Mouse (Mus musculus) heart, embryonic 16.5 days (tissue): ENCODE results near the gene Platr25. TPM values are rescaled to one million over a fixed set of nuclear protein-coding genes. Genes with fewer than 3 reads are reported as not detected.
"Not testable (repeated sequence)": the region's sequence is repeated elsewhere in the genome, so short reads cannot be mapped to it uniquely, and the experiment has no call there.

ENCODE experiments used
- ATAC-seq: fragments of 200-750 bp; cut with Nextera tagmentation; replicated peaks from 2 replicates; pipeline ENCODE4 v1.8.0; 2017; ENCODE audit warnings: moderate number of reproducible peaks; ENCODE audit not compliant: insufficient read depth, low FRiP score; ENCODE audit errors: extremely low read depth
- H3K27ac ChIP-seq: fragments of 300-500 bp; sonication (generic); 2 replicates; pipeline ENCODE4 v1.5.1; 2014; ENCODE audit warnings: mild to moderate bottlenecking, low read length, control low read depth, moderate library complexity
- H3K27me3 ChIP-seq: fragments of 300-500 bp; sonication (generic); 2 replicates; pipeline ENCODE4 v1.6.1; 2014; ENCODE audit warnings: low read length, mixed read lengths; ENCODE audit not compliant: control insufficient read depth, insufficient read depth
- H3K36me3 ChIP-seq: fragments of 300-500 bp; sonication (generic); 2 replicates; pipeline ENCODE4 v1.6.1; 2014; ENCODE audit not compliant: control insufficient read depth, insufficient read depth
- H3K4me1 ChIP-seq: fragments of 300-500 bp; sonication (generic); 2 replicates; pipeline ENCODE4 v1.6.1; 2014; ENCODE audit warnings: low read length, mixed read lengths; ENCODE audit not compliant: control insufficient read depth, insufficient read depth
- H3K4me2 ChIP-seq: fragments of 300-500 bp; sonication (generic); 2 replicates; pipeline ENCODE4 v1.6.1; 2014; ENCODE audit warnings: low read depth, mild to moderate bottlenecking, control low read depth, low read length
- H3K4me3 ChIP-seq: fragments of 300-500 bp; sonication (generic); 2 replicates; pipeline ENCODE4 v1.5.1; 2014; ENCODE audit warnings: mild to moderate bottlenecking, control low read depth, low read length
- H3K9ac ChIP-seq: fragments of 300-500 bp; sonication (generic); 2 replicates; pipeline ENCODE4 v1.6.1; 2014; ENCODE audit warnings: low read length, control low read depth
- H3K9me3 ChIP-seq: fragments of 300-500 bp; sonication (generic); replicated peaks from 2 replicates; pipeline ENCODE4 v1.6.1; 2016; ENCODE audit warnings: low read length; ENCODE audit not compliant: control insufficient read depth
- WGBS: fragments of 180-500 bp; shearing (Covaris S2); extraction: QIAGEN DNeasy Blood & Tissue Kit; methylation state at CpG from one replicate; pipeline ENCODE4 v1.1.7; 2014; 5-methylcytosine and 5-hydroxymethylcytosine counted together
- polyA plus RNA-seq: library from polyadenylated mRNA; unstranded; fragments of >200 nt; fragmentation: Nextera tagmentation; extraction: Ambion mirVana; gene quantifications from 2 replicates; pipeline ENCODE4 v1.2.1, GENCODE M21; 2015

Gene Platr25
- polyA plus RNA-seq = 12.7 and 14.3 TPM in 2 replicates

- H3K4me3 ChIP-seq = peak within 1 kb of the TSS; percentile 64
- not testable (repeated sequence) for H3K27ac ChIP-seq, H3K27me3 ChIP-seq, H3K36me3 ChIP-seq, H3K4me1 ChIP-seq, H3K9me3 ChIP-seq
- H3K4me2 ChIP-seq = peak within 1 kb of the TSS; percentile 66
- whole genome bisulfite sequencing = 7% methylated on average over 20 of the region's 20 CpGs
- peak; percentile 89 for ATAC-seq
- peak within 1 kb of the TSS; percentile 67 for H3K9ac ChIP-seq
Measured at GRCm38 (mm10) chr13:62760432-62761415, at the start of gene Platr25. Platr25 (minus strand) TSS chr13:62760709.

DNA sequence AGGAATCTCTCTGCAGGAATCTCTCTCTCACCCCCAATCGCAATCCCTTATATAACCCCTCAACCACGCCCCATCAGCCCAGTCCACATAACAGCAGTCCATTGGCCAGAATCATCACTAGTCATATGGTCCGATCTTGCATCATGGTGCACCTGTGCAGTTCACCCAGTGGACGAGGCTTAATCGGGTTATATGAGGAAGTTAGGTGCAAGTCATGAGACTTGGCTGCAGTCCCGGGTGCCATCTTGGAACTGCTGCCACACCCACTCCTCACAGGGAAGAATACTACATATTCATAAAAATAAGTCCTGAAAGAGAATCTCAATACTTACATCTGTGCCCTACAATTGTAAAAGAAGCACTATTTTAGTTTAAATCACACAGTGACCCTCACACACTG, 47.5 kb upstream of the Platr25 start:
- H3K4me3 ChIP-seq, ATAC-seq, H3K9ac ChIP-seq, H3K27me3 ChIP-seq, H3K4me1 ChIP-seq, H3K9me3 ChIP-seq, H3K27ac ChIP-seq, H3K36me3 ChIP-seq, H3K4me2 ChIP-seq: not testable (repeated sequence)
- 82% methylated on average over 6 of the region's 6 CpGs for WGBS

DNA sequence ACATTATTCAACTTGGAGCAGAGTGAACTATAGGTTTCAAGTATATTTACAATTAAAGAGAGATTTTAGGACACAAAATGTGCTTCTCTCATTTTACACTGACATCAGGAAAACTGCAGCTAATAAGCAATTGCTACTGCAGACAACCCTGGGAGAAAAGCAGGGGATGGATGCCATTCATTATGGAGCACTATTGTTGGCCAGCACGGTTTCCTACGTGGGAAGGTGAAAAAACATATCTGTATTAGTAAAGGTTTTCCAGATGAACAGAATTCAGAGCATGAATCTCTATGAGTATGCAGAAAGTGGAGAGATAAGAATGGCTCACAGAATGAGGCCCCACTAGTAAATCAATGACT, 25.6 kb upstream of the Platr25 start:
- H3K27ac ChIP-seq, H3K36me3 ChIP-seq, H3K9me3 ChIP-seq, H3K4me1 ChIP-seq, H3K27me3 ChIP-seq, ATAC-seq: not testable (repeated sequence)
- Histone ChIP-seq H3K4me3 (peak overlapping the region; percentile 69), H3K9ac (peak overlapping the region; percentile 61), H3K4me2 (peak overlapping the region; percentile 63)
- 49% methylated on average over 2 of the region's 2 CpGs for WGBS

GRCm38 (mm10) chr13:62785199-62786134, 25.0 kb upstream of the Platr25 start, which contains the start of gene Gm5141:
Gm5141 (minus strand) TSS chr13:62785808.
- not testable (repeated sequence) for H3K27me3 ChIP-seq, H3K36me3 ChIP-seq, H3K9me3 ChIP-seq, H3K27ac ChIP-seq, H3K4me1 ChIP-seq
- H3K4me2 ChIP-seq = peak within 1 kb of the TSS; percentile 76
- ATAC-seq = peak; percentile 96
- peak within 1 kb of the TSS; percentile 69 for H3K4me3 ChIP-seq
- WGBS = 6% methylated on average over 19 of the region's 23 CpGs
- H3K9ac ChIP-seq = peak within 1 kb of the TSS; percentile 74

DNA sequence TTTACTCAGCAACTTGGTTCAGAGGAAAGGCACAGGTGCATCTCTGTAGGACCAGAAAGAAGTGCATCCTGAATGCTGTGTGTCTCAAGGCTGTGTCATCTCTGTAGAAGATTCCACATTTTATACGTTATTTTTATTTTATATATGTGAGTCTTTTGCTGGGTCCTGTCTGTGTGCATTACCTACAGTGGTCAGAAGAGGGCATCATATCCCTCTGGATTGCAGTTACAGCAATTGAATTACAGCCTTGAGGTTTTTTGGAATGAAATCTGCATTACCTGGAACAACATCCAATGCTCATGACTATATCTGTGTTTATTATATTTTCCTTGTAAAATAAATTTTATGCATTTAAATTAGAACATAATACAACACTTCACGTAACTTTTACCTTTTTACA, 3.3 kb upstream of the Platr25 start:
- H3K9ac ChIP-seq, H3K27ac ChIP-seq, ATAC-seq, H3K4me2 ChIP-seq, H3K27me3 ChIP-seq, H3K36me3 ChIP-seq, H3K4me3 ChIP-seq, H3K4me1 ChIP-seq, H3K9me3 ChIP-seq: not testable (repeated sequence)
- 61% methylated on average over 2 of the region's 2 CpGs for WGBS

DNA sequence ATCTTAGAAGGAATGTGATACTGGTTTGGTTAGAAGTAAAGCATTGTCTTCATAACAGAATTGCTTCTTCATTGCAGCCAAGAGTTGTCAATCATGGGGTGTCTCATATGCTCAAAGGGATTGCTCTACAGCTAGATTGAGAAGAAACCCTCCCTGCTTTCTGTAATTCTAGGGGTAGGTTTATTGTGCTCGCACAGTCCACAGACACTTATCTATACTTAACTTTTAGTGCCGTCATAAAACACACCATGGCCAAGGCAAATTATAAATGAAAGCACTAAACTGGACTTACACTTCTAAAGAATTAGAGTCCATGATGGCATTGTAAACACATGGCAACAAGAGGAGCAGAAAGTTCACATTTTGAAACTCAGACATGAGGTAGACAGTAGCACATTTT, 27.2 kb downstream of the Platr25 start:
- Histone ChIP-seq H3K4me1 (no peaks in the 10 kb centered on the region), H3K27ac (no peak overlapping the region)

GRCm38 (mm10) chr13:62712611-62713010, 47.9 kb downstream of the Platr25 start:
- not testable (repeated sequence) for H3K36me3 ChIP-seq

More for the DNA sequence above, 27.2 kb downstream of the Platr25 start:
- Histone ChIP-seq H3K4me2 (no peak overlapping the region), H3K27me3 (no peaks in the 10 kb centered on the region), H3K36me3 (no peaks in the 10 kb centered on the region), H3K9me3 (no peaks in the 10 kb centered on the region), H3K4me3 (no peak overlapping the region), H3K9ac (no peak overlapping the region)
- ATAC-seq = no peak
- 84% methylated on average over 2 of the region's 2 CpGs for WGBS

DNA sequence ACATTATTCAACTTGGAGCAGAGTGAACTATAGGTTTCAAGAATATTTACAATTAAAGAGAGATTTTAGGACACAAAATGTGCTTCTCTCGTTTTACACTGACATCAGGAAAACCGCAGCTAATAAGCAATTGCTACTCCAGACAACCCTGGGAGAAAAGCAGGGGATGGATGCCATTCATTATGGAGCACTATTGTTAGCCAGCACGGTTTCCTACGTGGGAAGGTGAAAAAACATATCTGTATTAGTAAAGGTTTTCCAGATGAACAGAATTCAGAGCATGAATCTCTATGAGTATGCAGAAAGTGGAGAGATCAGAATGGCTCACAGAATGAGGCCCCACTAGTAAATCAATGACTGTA, 75.2 kb downstream of the Platr25 start:
- H3K9me3 ChIP-seq, H3K36me3 ChIP-seq, H3K27me3 ChIP-seq, ATAC-seq, H3K27ac ChIP-seq, H3K4me1 ChIP-seq: not testable (repeated sequence)
- WGBS = 19% methylated on average over 4 of the region's 4 CpGs
- Histone ChIP-seq H3K4me2 (peak overlapping the region; percentile 64), H3K4me3 (peak overlapping the region; percentile 59), H3K9ac (peak overlapping the region; percentile 68; the same call in 1 of the 2 replicates)

More at GRCm38 (mm10) chr13:62712611-62713010, 47.9 kb downstream of the Platr25 start:
- not testable (repeated sequence) for H3K9me3 ChIP-seq, H3K9ac ChIP-seq, H3K4me3 ChIP-seq, ATAC-seq, H3K27me3 ChIP-seq, H3K27ac ChIP-seq, H3K4me2 ChIP-seq, H3K4me1 ChIP-seq
- 86% methylated on average over 8 of the region's 8 CpGs for WGBS
